Mouse (Mus musculus) heart, embryonic 15.5 days (tissue): Measurements from ENCODE around the gene 1110008P14Rik. TPM values are rescaled to one million over a fixed set of nuclear protein-coding genes. Genes with fewer than 3 reads are reported as not detected.

ENCODE experiments used
- ATAC-seq: fragments of 200-750 bp; cut with Nextera tagmentation; replicated peaks from 2 replicates; pipeline ENCODE4 v1.8.0; 2017; ENCODE audit warnings: low read depth, moderate TSS enrichment; ENCODE audit not compliant: insufficient number of reproducible peaks, insufficient read depth, low FRiP score
- H3K27ac ChIP-seq: fragments of 300-500 bp; sonication (generic); 2 replicates; pipeline ENCODE4 v1.5.1; 2015; ENCODE audit warnings: mild to moderate bottlenecking, inconsistent platforms
- H3K27me3 ChIP-seq: fragments of 300-500 bp; sonication (generic); 2 replicates; pipeline ENCODE4 v1.6.1; 2015; ENCODE audit warnings: inconsistent platforms
- H3K36me3 ChIP-seq: fragments of 300-500 bp; sonication (generic); 2 replicates; pipeline ENCODE4 v1.6.1; 2015; ENCODE audit warnings: mild to moderate bottlenecking, inconsistent platforms
- H3K4me1 ChIP-seq: fragments of 300-500 bp; sonication (generic); replicated peaks from 2 replicates; pipeline ENCODE4 v1.6.1; 2015; ENCODE audit warnings: inconsistent platforms
- H3K4me2 ChIP-seq: fragments of 300-500 bp; sonication (generic); 2 replicates; pipeline ENCODE4 v1.6.1; 2015; ENCODE audit warnings: inconsistent platforms, mild to moderate bottlenecking, moderate library complexity
- H3K4me3 ChIP-seq: fragments of 300-500 bp; sonication (generic); 2 replicates; pipeline ENCODE4 v1.5.1; 2015; ENCODE audit warnings: mild to moderate bottlenecking, inconsistent platforms
- H3K9ac ChIP-seq: fragments of 300-500 bp; sonication (generic); 2 replicates; pipeline ENCODE4 v1.6.1; 2015; ENCODE audit warnings: mild to moderate bottlenecking, inconsistent platforms
- H3K9me3 ChIP-seq: fragments of 300-500 bp; sonication (generic); replicated peaks from 2 replicates; pipeline ENCODE4 v1.6.1; 2016; ENCODE audit warnings: inconsistent platforms
- WGBS: fragments of 180-500 bp; shearing (Covaris S2); methylation state at CpG from one replicate; pipeline ENCODE4 v1.1.7; 2015; ENCODE audit warnings: mixed read lengths; 5-methylcytosine and 5-hydroxymethylcytosine counted together
- polyA plus RNA-seq: library from polyadenylated mRNA; unstranded; fragments of >200 nt; fragmentation: Nextera tagmentation; extraction: Ambion mirVana; gene quantifications from 2 replicates; pipeline ENCODE4 v1.2.1, GENCODE M21; 2015

The 1110008P14Rik gene
- polyA plus RNA-seq, 1 experiment from 2014 or later: 46.0 TPM

- WGBS: 82% methylated on average over 6 of the region's 6 CpGs
Observed at GRCm38 (mm10) chr2:32420647-32421046, 38.9 kb upstream of the 1110008P14Rik start.

GRCm38 (mm10) chr2:32420066-32420608 is 38.4 kb upstream of the 1110008P14Rik start:
- ATAC-seq: no peak
- 87% methylated on average over 12 of the region's 12 CpGs for WGBS
- no peaks in the 10 kb centered on the region for H3K9me3 ChIP-seq
- no peak overlapping the region for H3K4me3 ChIP-seq
- no peak overlapping the region for H3K9ac ChIP-seq
- H3K27me3 ChIP-seq: no peaks in the 10 kb centered on the region
- H3K4me1 ChIP-seq: peaks cover 35% of the 10 kb centered on the region
- H3K4me2 ChIP-seq: no peak overlapping the region
- H3K36me3 ChIP-seq: peaks cover 54% of the 10 kb centered on the region
- no peak overlapping the region for H3K27ac ChIP-seq

More at GRCm38 (mm10) chr2:32420647-32421046, 38.9 kb upstream of the 1110008P14Rik start:
- ATAC-seq: no peak
- no peaks in the 10 kb centered on the region for H3K9me3 ChIP-seq
- peaks cover 38% of the 10 kb centered on the region for H3K4me1 ChIP-seq
- H3K27me3 ChIP-seq: no peaks in the 10 kb centered on the region
- peaks cover 49% of the 10 kb centered on the region for H3K36me3 ChIP-seq
- no peak overlapping the region for H3K4me3 ChIP-seq
- H3K27ac ChIP-seq: no peak overlapping the region
- H3K4me2 ChIP-seq: no peak overlapping the region
- no peak overlapping the region for H3K9ac ChIP-seq

GRCm38 (mm10) chr2:32419359-32419758 is 37.6 kb upstream of the 1110008P14Rik start:
- no peaks in the 10 kb centered on the region for H3K27me3 ChIP-seq
- no peak overlapping the region for H3K9ac ChIP-seq
- no peak for ATAC-seq
- no peak overlapping the region for H3K27ac ChIP-seq
- H3K9me3 ChIP-seq: no peaks in the 10 kb centered on the region
- peaks cover 55% of the 10 kb centered on the region for H3K36me3 ChIP-seq
- H3K4me1 ChIP-seq: peaks cover 28% of the 10 kb centered on the region
- WGBS: 74% methylated on average over 3 of the region's 3 CpGs
- no peak overlapping the region for H3K4me2 ChIP-seq
- no peak overlapping the region for H3K4me3 ChIP-seq

GRCm38 (mm10) chr2:32418430-32419151 is 36.9 kb upstream of the 1110008P14Rik start:
- no peak overlapping the region for H3K4me2 ChIP-seq
- no peak overlapping the region for H3K9ac ChIP-seq
- H3K9me3 ChIP-seq: no peaks in the 10 kb centered on the region
- no peaks in the 10 kb centered on the region for H3K27me3 ChIP-seq
- no peak for ATAC-seq
- no peak overlapping the region for H3K4me3 ChIP-seq
- 83% methylated on average over 12 of the region's 12 CpGs for WGBS
- peaks cover 55% of the 10 kb centered on the region for H3K36me3 ChIP-seq
- peaks cover 21% of the 10 kb centered on the region for H3K4me1 ChIP-seq
- no peak overlapping the region for H3K27ac ChIP-seq

GRCm38 (mm10) chr2:32417486-32417885 is 35.7 kb upstream of the 1110008P14Rik start:
- WGBS: 87% methylated on average over 8 of the region's 8 CpGs
- H3K9ac ChIP-seq: no peak overlapping the region
- ATAC-seq: no peak

GRCm38 (mm10) chr2:32416556-32416955 is 34.8 kb upstream of the 1110008P14Rik start:
- WGBS: 77% methylated on average over 2 of the region's 2 CpGs
- Histone ChIP-seq H3K4me3 (no peak overlapping the region), H3K4me2 (no peak overlapping the region), H3K9ac (no peak overlapping the region), H3K27me3 (no peaks in the 10 kb centered on the region), H3K4me1 (peaks cover under 1% of the 10 kb centered on the region; the same call in 1 of the 2 replicates), H3K36me3 (peaks cover 55% of the 10 kb centered on the region), H3K27ac (no peak overlapping the region), H3K9me3 (no peaks in the 10 kb centered on the region)
- no peak for ATAC-seq

More at GRCm38 (mm10) chr2:32417486-32417885, 35.7 kb upstream of the 1110008P14Rik start:
- Histone ChIP-seq H3K27ac (no peak overlapping the region), H3K4me2 (no peak overlapping the region), H3K27me3 (no peaks in the 10 kb centered on the region), H3K9me3 (no peaks in the 10 kb centered on the region), H3K4me1 (peaks cover 10% of the 10 kb centered on the region), H3K4me3 (no peak overlapping the region), H3K36me3 (peaks cover 55% of the 10 kb centered on the region)

- Histone ChIP-seq H3K4me1 (no peaks in the 10 kb centered on the region; the same call in 1 of the 2 replicates), H3K27ac (no peak overlapping the region), H3K27me3 (no peaks in the 10 kb centered on the region), H3K9ac (no peak overlapping the region), H3K36me3 (peaks cover 52% of the 10 kb centered on the region), H3K4me2 (no peak overlapping the region), H3K4me3 (no peak overlapping the region), H3K9me3 (no peaks in the 10 kb centered on the region)
- ATAC-seq: no peak
- 91% methylated on average over 12 of the region's 12 CpGs for WGBS
Observed at GRCm38 (mm10) chr2:32415801-32416200, 34.1 kb upstream of the 1110008P14Rik start.

GRCm38 (mm10) chr2:32413936-32414335 is 32.2 kb upstream of the 1110008P14Rik start:
- no peaks in the 10 kb centered on the region; the same call in 1 of the 2 replicates for H3K4me1 ChIP-seq

GRCm38 (mm10) chr2:32412742-32413531 is 31.2 kb upstream of the 1110008P14Rik start:
- H3K27ac ChIP-seq: no peak overlapping the region
- no peak overlapping the region for H3K4me2 ChIP-seq
- no peaks in the 10 kb centered on the region for H3K27me3 ChIP-seq
- no peaks in the 10 kb centered on the region for H3K4me1 ChIP-seq
- no peak overlapping the region for H3K9ac ChIP-seq
- ATAC-seq: no peak
- H3K36me3 ChIP-seq: peaks cover 28% of the 10 kb centered on the region
- no peak overlapping the region for H3K4me3 ChIP-seq
- WGBS: 85% methylated on average over 6 of the region's 6 CpGs
- H3K9me3 ChIP-seq: no peaks in the 10 kb centered on the region

More at GRCm38 (mm10) chr2:32413936-32414335, 32.2 kb upstream of the 1110008P14Rik start:
- Histone ChIP-seq H3K36me3 (peaks cover 38% of the 10 kb centered on the region), H3K9me3 (no peaks in the 10 kb centered on the region), H3K4me2 (no peak overlapping the region), H3K9ac (no peak overlapping the region), H3K27me3 (no peaks in the 10 kb centered on the region), H3K4me3 (no peak overlapping the region), H3K27ac (no peak overlapping the region)
- ATAC-seq: no peak
- 50% methylated on average over 5 of the region's 5 CpGs for WGBS

GRCm38 (mm10) chr2:32411407-32411806 is 29.7 kb upstream of the 1110008P14Rik start:
- Histone ChIP-seq H3K4me3 (no peak overlapping the region), H3K27me3 (no peaks in the 10 kb centered on the region), H3K4me1 (no peaks in the 10 kb centered on the region), H3K27ac (no peak overlapping the region), H3K9ac (no peak overlapping the region), H3K9me3 (no peaks in the 10 kb centered on the region), H3K4me2 (no peak overlapping the region), H3K36me3 (peaks cover 13% of the 10 kb centered on the region)
- 80% methylated on average over 7 of the region's 7 CpGs for WGBS
- ATAC-seq: no peak
